Comparison of ENCODE assay signal across 14 mouse cellular contexts in genomic region chr17:69695341-69695740, GRCm38 (mm10).
DNase-seq lines count a peak whose midpoint lies in the region; ATAC-seq and TF ChIP-seq lines count a peak whose summit lies in the region.
"Had no signal": no experiment of that assay in that cellular context is flagged by ENCODE, and none has a peak within 500 bp of the region (broad histone marks: within the 10 kb centered on the region; RNA-seq: fewer than 3 reads in every experiment).

No protein-coding gene starts in this region.

- no peak overlapping the region for H3K4me2 ChIP-seq in forebrain, embryonic 14.5 days (ENCODE audit: low read length)
- no peak overlapping the region for H3K4me2 ChIP-seq in forebrain, embryonic 16.5 days (ENCODE audit: low read length)
- H3K4me2 ChIP-seq: intestine, embryonic 15.5 days; limb, embryonic 15.5 days; lung, embryonic 14.5 days; neural tube, embryonic 13.5 days had no signal

- ATAC-seq in forebrain, embryonic 14.5 days = peak; percentile 76
- 0 out of 2 replicates have a peak, but pooled peaks have one; percentile 31 for ATAC-seq in cerebellum, adult (ENCODE audit: insufficient number of reproducible peaks, low FRiP score, low TSS enrichment)
- ATAC-seq in forebrain, embryonic 16.5 days = peak; percentile 87
- ATAC-seq: intestine, embryonic 15.5 days had no signal

- H3K9me3 ChIP-seq in forebrain, embryonic 14.5 days (replicated peaks; ENCODE audit: control insufficient read depth, low read length) = no peaks in the 10 kb centered on the region
- H3K9me3 ChIP-seq in forebrain, embryonic 10.5 days = no peaks in the 10 kb centered on the region
- H3K9me3 ChIP-seq in forebrain, embryonic 16.5 days (ENCODE audit: control insufficient read depth, low read length) = no peaks in the 10 kb centered on the region
- H3K9me3 ChIP-seq: intestine, embryonic 15.5 days; limb, embryonic 15.5 days; neural tube, embryonic 13.5 days had no signal

- DNase-seq in forebrain, embryonic 14.5 days (ENCODE audit: low spot score) = peak; percentile 81
- DNase-seq in forebrain, embryonic 10.5 days (ENCODE audit: extremely low spot score, low spot score) = no peak
- peak in 1 of 2 experiments; percentile 18 for DNase-seq in left cerebral cortex, adult 2 months (ENCODE audit: extremely low spot score in 1 of 2, low spot score in 2 of 2)
- DNase-seq in kidney, adult 8-10 months = no peak
- no peak for DNase-seq in thymus, postnatal 10 days (ENCODE audit: low spot score in 2 of 2)
- no peak for DNase-seq in MN1 (ENCODE audit: low spot score)
- DNase-seq: gastrocnemius, postnatal 25 days; lung, embryonic 14.5 days had no signal

- no peak for TF ChIP-seq CTCF in left cerebral cortex, adult 2 months (IDR thresholded peaks at IDR 0.05)

- H3K4me1 ChIP-seq in forebrain, embryonic 14.5 days (ENCODE audit: control insufficient read depth, insufficient read depth, low read length) = no peaks in the 10 kb centered on the region
- H3K4me1 ChIP-seq in forebrain, embryonic 10.5 days = no peaks in the 10 kb centered on the region
- peaks cover 2% of the 10 kb centered on the region; the same call in 1 of the 2 replicates for H3K4me1 ChIP-seq in forebrain, embryonic 16.5 days (replicated peaks; ENCODE audit: control insufficient read depth, insufficient read depth, low read length)
- H3K4me1 ChIP-seq: intestine, embryonic 15.5 days; limb, embryonic 15.5 days; neural tube, embryonic 13.5 days had no signal

- 61% methylated on average over 3 of the region's 3 CpGs for WGBS in forebrain, embryonic 14.5 days
- 87% methylated on average over 3 of the region's 3 CpGs for WGBS in forebrain, embryonic 10.5 days
- 43% methylated on average over 3 of the region's 3 CpGs for whole genome bisulfite sequencing in forebrain, embryonic 16.5 days

- intact Hi-C loops in left cerebral cortex, adult 2 months (cut with DNase I) = no loop called here

- no peaks in the 10 kb centered on the region for H3K36me3 ChIP-seq in forebrain, embryonic 14.5 days (ENCODE audit: control insufficient read depth, insufficient read depth, low read length)
- H3K36me3 ChIP-seq in forebrain, embryonic 10.5 days (replicated peaks) = no peaks in the 10 kb centered on the region
- no peaks in the 10 kb centered on the region for H3K36me3 ChIP-seq in forebrain, embryonic 16.5 days (ENCODE audit: control insufficient read depth, insufficient read depth)
- H3K36me3 ChIP-seq: intestine, embryonic 15.5 days; limb, embryonic 15.5 days; neural tube, embryonic 13.5 days had no signal

- H3K4me3 ChIP-seq in forebrain, embryonic 14.5 days (ENCODE audit: low read depth, low read length) = no peak overlapping the region
- no peak overlapping the region for H3K4me3 ChIP-seq in forebrain, embryonic 10.5 days
- H3K4me3 ChIP-seq in forebrain, embryonic 16.5 days (replicated peaks; ENCODE audit: low read length) = no peak overlapping the region
- no peak overlapping the region for H3K4me3 ChIP-seq in left cerebral cortex, adult 2 months
- H3K4me3 ChIP-seq: erythroblast, embryonic 14.5 days; intestine, embryonic 15.5 days; limb, embryonic 15.5 days; neural tube, embryonic 13.5 days had no signal

- no peaks in the 10 kb centered on the region for H3K27me3 ChIP-seq in forebrain, embryonic 14.5 days (replicated peaks; ENCODE audit: control insufficient read depth, insufficient read depth, low read length)
- H3K27me3 ChIP-seq in forebrain, embryonic 10.5 days (ENCODE audit: poor library complexity, severe bottlenecking) = no peaks in the 10 kb centered on the region
- no peaks in the 10 kb centered on the region for H3K27me3 ChIP-seq in forebrain, embryonic 16.5 days (replicated peaks; ENCODE audit: control insufficient read depth, insufficient read depth, low read length)
- H3K27me3 ChIP-seq: intestine, embryonic 15.5 days; limb, embryonic 15.5 days; neural tube, embryonic 13.5 days had no signal

- H3K27ac ChIP-seq in forebrain, embryonic 14.5 days (ENCODE audit: low read depth, low read length) = no peak overlapping the region
- H3K27ac ChIP-seq in forebrain, embryonic 10.5 days = no peak overlapping the region
- H3K27ac ChIP-seq in forebrain, embryonic 16.5 days (ENCODE audit: low read length) = no peak overlapping the region; the same call in 1 of the 2 replicates
- H3K27ac ChIP-seq in left cerebral cortex, adult 2 months = peak overlapping the region; percentile 19; the same call in 1 of the 2 replicates
- H3K27ac ChIP-seq: intestine, embryonic 15.5 days; limb, embryonic 15.5 days; neural tube, embryonic 13.5 days had no signal

- no peak overlapping the region for H3K9ac ChIP-seq in forebrain, embryonic 14.5 days (ENCODE audit: low read length)
- no peak overlapping the region for H3K9ac ChIP-seq in forebrain, embryonic 16.5 days (replicated peaks; ENCODE audit: low read depth, low read length)
- H3K9ac ChIP-seq: intestine, embryonic 15.5 days; limb, embryonic 15.5 days; lung, embryonic 14.5 days; neural tube, embryonic 13.5 days had no signal

Comparison
In these comparisons a context has a peak if more than half of its experiments do, and no peak if none do; other contexts are left out.
1. ATAC-seq: peak in every context shown above with its lines; median percentile 87 in forebrain, embryonic 16.5 days; 76 in forebrain, embryonic 14.5 days; 31 in cerebellum, adult.